Mouse (Mus musculus): ENCODE results near the gene Ifna1. TPM values are rescaled to one million over a fixed set of nuclear protein-coding genes. Genes with fewer than 3 reads are reported as not detected.
A peak's percentile ranks its signal among the peaks of the same experiment; 100 is the strongest.
"Not testable (repeated sequence)": the region's sequence is repeated elsewhere in the genome, so short reads cannot be mapped to it uniquely, and the experiment has no call there.

Gene Ifna1
- not detected for total RNA-seq (2021)
- polyA plus RNA-seq (2012; rRNA removed): not detected in 2 replicates
- long read RNA-seq: 0 reads

DNA sequence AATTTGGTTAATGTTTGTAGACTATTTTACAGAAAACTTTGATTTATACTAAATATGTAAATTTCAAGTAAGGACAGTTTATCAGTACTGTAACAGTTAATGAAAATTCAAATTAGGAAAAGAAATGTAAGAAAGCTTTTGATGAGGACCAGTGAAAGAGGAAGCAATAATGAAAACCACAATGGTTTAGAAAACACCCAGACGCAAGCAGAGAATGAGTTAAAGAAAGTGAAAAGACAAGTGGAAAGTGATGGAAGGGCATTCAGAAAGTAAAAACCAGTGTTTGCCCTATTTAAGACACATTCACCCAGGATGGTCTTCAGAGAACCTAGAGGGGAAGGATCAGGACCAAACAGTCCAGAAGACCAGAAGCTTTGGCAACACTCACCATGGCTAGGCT, at the start of gene Ifna1:
Gene Ifna1 (plus strand): TSS at position 390 of the 400 bp plus-strand sequence.
- no peak for DNase-seq

DNA sequence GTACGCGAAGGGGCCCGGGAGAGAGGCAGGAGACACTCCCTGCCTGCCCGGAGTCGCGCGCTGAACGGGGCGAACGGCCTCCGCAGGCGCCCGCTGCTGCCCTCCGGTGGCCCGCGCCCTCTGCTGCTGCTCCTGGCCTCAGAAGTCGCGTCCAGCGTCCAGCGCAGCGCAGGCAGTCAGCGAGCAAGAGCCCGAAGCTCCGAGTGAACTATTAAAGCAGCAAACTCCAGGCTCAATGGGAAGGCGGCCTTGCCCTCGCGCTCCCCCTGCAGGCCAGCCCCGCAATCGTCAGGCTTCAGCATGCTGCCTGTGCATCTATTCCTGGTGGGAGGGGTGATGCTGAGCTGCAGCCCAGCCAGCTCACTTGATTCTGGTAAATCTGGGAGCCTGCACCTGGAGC, 46.9 kb upstream of the Ifna1 start, which contains the start of gene Gm13287:
Gene Gm13287 (plus strand): TSS at position 301 of the 400 bp plus-strand sequence.
- DNase-seq: not testable (repeated sequence)

DNA sequence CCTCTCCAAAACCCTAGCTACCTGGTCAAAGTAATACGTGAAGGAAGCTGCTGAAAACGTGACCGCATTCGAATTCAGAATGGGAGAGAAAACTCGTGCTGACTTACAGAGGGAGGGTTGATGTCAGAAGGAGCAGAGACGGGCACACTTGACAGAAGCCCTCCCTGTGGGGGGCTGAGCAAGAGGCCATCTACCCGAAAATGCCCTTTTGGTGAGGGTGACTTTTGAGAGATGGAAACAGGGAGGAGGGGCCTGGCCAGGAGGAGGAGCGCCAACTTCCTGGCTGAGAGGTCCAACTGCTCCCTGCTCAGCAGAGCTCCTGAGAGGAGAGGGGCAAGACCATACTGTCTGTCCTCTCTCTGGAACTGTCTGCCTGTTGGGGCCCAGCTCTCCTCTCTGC, 44.7 kb upstream of the Ifna1 start, which contains the start of gene Gm13288:
Gene Gm13288 (plus strand): TSS at position 301 of the 400 bp plus-strand sequence.
- DNase-seq: not testable (repeated sequence)

GRCm38 (mm10) chr4:88805761-88806160, 44.1 kb upstream of the Ifna1 start:
- DNase-seq: peak; percentile 65

DNA sequence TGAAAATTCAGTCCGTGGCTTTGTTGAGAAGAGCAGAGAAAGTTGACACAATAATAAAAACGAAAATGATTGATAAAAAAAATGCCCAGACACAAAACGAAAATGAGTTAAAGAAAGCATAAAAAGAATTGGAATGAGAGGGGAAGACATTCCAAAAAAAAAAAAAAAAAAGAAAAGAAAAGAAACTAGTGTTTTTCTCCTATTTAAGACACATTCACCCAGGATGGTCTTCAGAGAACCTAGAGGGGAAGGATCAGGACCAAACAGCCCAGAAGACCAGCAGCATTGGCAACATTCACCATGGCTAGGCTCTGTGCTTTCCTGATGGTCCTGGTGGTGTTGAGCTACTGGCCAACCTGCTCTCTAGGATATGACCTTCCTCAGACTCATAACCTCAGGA, 34.0 kb upstream of the Ifna1 start, which contains the start of gene Ifna7:
Gene Ifna7 (plus strand): TSS at position 301 of the 400 bp plus-strand sequence.
- no peak for DNase-seq

GRCm38 (mm10) chr4:88819659-88820058, 30.2 kb upstream of the Ifna1 start, which contains the start of gene Ifna11:
TSS of gene Ifna11 (plus strand) at chr4:88819959.
- DNase-seq: no peak

DNA sequence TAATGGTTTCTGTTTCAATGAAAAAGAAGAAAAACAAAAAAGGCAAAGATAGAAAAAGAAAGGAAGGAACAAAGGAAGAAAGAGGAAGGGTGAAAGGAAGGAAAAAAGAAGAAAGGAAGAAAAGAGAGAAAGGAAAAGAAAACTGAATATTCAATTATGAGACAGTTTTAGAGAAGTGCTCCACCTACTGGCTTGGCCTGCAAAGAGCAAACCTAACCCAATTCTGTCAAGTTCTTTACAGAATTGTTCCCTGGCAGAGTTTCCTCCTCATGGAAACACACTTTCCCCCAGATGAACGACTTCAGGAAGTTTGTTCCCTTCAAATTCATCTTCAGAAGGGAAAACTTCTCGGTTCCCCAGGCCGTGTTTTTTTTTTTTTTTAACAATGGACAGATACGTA, 26.9 kb upstream of the Ifna1 start:
- no peak for DNase-seq

GRCm38 (mm10) chr4:88827116-88827515, 22.8 kb upstream of the Ifna1 start, which contains the start of gene Ifna6:
TSS of gene Ifna6 (plus strand) at chr4:88827416.
- DNase-seq: not testable (repeated sequence)

DNA sequence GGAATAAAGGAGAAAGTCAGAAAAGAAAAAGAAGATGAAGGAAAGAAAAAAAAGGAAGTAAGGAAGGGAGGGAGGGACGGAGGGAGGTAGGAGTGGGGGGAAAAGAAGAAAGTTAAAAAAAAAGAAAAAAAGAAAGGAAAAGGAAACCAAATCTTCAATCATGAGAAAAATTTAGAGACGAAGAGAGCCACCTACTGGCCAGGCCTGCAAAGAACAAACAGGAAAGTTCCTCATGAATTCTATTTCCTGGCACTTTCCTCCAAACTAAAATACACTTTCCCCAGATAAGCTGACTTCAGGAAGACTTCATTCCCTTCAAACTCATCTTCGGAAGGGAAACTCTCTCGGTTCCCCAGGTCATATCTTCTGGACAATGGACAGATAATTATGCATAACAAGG, 19.4 kb upstream of the Ifna1 start:
- peak; percentile 5 for DNase-seq

DNA sequence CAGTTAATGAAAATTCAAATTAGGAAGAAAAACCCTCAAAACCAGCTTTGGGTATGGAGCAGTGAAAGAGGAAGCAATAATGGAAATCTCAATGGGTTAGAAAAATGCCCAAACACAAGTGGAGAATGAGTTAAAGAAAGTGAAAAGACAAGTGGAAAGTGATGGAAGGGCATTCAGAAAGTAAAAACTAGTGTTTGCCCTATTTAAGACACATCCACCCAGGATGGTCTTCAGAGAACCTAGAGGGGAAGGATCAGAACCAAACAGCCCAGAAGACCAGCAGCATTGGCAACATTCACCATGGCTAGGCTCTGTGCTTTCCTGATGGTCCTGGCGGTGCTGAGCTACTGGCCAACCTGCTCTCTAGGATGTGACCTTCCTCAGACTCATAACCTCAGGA, 14.7 kb upstream of the Ifna1 start, which contains the start of gene Ifna5:
Gene Ifna5 (plus strand): TSS at position 301 of the 400 bp plus-strand sequence.
- not testable (repeated sequence) for DNase-seq

GRCm38 (mm10) chr4:88838828-88839227, 11.1 kb upstream of the Ifna1 start:
- DNase-seq: no peak

- no peak for DNase-seq
These were observed 9.8 kb upstream of the Ifna1 start for GRCm38 (mm10) chr4:88840058-88840457.

DNA sequence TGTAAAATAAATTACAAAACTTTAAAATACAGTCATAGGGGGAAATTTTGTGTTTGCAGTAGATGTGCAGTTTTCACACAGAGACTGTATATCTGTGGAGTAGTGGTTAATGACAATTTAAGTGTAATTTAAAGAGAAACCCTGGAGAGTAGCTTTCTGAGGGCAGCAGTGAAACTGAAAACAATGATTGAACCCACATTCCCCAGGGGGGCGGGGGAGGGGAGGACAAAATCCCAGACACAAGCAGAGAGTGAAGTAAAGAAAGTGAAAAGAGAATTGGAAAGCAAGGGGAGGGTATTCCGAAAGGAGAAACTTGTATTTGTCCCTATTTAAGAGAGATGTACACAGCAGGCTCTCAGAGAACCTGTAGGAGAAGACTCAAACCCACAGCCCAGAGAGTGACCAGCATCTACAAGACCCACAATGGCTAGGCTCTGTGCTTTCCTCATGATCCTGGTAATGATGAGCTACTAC, 8.4 kb upstream of the Ifna1 start, which contains the start of gene Ifna4:
Gene Ifna4 (plus strand): TSS at position 424 of the 474 bp plus-strand sequence.
- no peak for DNase-seq

DNA sequence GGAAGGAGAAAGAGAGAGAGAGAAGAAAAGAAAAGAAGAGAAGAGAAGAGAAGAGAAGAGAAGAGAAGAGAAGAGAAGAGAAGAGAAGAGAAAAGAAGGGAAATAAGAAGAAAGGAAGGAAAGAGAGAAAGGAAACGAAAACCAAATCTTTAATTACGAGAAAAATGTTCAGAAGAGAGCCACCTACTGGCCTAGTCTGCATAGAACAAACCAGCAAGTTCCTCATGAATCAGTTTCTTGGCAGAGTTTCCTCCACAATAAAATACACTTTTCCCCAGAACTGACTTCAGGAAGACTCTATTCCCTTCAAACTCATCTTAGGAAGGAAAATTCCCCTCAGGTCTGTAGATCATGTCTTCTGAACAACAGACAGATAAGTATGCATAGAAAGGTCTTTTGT, 4.6 kb upstream of the Ifna1 start:
- no peak for DNase-seq

GRCm38 (mm10) chr4:88851026-88851763, 1.3 kb downstream of the Ifna1 start:
- DNase-seq: no peak

DNA sequence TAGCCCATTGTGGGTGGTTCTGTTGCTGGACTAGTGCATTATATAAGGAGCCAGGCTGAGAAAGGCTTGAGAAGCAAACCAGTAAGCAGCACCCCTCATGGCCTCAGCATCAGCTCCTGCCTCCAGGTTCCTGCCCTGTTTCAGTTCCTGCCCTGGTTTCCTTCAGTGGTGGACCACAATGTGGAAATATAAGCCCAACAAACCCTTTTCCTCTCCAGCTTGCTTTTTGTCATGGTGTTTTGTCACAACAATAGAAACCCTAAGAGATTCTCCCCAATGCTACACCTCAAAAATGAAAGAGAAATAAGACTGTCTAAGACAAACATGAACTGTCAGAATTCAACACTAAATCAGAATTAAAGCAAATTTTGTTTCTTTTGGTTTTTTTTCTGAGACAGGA, 9.3 kb downstream of the Ifna1 start:
- DNase-seq: no peak

DNA sequence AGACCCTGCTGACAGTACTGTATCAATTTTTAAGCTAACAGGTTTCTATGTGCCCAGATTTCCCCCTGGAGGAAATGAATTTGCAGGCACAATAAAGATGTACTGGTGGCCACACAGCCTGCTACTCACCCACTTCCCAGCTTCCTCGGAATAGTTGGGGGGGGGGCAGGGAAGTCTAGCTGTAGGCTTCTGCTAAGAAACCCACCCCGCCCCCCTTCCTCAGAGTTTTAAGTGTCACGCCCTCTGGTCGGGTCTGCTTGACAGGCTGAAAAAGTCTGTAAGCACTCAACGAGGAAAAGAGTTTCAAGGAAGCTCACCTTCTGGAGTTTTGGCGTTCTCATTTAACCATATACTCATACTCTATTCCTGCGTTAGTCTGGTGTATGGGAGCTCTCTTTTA, 13.4 kb downstream of the Ifna1 start:
- no peak for DNase-seq

DNA sequence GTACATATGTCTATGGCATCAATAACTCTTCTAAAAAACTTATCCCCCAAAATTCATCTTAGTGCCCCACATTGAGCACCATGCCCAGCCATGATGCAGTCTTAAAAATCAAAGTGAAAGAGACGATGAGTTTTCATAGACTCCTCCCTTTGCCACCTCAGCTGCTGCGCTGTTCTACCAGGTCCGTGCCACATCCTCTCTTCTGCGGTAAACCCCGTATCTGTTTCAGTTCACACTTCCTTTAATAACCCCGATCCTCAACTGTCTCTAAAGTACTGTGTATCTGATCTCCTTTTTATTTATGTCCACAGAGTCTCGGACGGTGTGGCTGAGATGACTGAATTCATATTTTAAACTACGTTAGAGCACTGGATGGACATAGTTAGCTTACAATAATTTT, 14.7 kb downstream of the Ifna1 start:
- DNase-seq: no peak

DNA sequence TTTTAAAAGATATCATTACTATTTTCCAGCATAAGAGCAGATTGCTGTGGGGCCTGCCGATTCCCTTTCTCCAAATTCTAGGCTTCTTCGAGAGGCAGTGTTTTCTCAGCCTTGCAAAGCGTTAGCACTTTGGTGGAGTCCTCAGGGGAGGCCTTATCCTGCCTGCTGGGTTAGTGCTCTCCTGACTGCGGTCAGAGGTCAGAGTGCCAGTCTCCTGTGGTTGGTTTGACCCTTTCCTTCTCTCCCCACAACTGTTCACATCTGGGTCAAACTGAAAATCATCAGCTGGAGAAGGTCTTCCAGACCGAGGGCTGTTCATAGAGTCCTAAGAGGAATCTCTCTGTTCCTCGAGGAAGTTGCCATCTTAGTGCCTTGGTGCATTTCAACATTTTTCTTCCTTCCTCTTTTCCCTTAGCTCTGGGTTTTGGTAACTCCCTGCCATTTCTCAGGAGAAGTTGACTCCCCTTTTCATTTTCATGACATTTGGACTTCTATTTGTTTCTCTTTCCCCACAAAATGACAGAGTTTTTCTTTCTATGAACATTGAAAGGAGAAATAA, 15.2 kb downstream of the Ifna1 start:
- DNase-seq: no peak

- peak; percentile 78 for DNase-seq
These were observed 17.6 kb downstream of the Ifna1 start for GRCm38 (mm10) chr4:88867366-88867925.

DNA sequence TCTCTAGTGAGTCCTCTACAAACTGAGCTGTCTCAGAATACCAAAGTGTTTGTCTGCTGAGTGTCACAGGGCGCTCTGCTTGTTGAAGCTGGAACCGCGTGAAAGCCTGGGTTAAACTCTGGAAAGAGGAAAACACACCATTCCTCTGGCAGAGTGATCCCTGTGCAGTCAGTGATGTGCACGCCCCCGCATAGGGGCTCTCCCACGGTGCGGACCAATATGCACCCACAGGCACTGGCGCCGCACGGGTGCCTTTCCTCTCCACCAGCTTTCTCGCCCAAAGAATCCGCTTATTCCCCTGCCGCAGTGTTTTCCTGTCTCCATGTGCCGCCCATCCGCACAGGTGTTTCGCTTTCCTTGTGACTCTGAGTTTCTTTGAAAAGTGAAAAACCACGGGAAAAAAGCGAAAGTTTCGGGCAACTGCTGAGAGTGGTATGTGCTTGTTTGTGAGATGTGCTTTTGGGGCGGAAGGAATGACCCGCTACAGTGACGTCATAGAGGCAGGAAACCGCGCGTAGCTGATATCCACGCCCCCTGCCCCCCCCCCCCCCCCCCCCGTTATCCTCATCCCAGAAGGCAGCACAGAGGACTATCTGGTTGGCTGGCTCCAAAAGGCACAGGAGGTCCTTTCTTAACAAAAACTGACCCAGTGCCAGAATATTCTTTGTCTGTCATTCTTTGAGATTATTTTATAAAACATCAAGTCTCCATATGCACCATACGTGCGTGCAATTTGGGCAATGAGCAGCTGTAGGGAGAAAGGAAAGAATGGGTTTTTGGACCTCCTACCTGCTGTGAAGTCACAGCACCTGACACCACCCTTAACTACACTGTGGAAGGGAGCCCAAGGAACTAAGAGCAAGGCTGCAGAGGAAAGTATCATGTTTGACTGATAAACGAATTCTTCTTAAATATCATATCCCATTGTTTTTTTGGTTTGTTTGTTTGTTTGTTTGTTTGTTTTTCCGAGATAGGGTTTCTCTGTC, 18.3 kb downstream of the Ifna1 start:
- peak; percentile 32 for DNase-seq

Measured in adrenal gland, adult 2 months (tissue).